Mouse (Mus musculus): ENCODE measurements around the gene Nop58. TPM values are rescaled to one million over a fixed set of nuclear protein-coding genes. Genes with fewer than 3 reads are reported as not detected.
"Not testable (repeated sequence)": the region's sequence is repeated elsewhere in the genome, so short reads cannot be mapped to it uniquely, and the experiment has no call there.

The Nop58 gene
- polyA plus RNA-seq, 1 experiment from 2014 or later = 181 TPM

DNA sequence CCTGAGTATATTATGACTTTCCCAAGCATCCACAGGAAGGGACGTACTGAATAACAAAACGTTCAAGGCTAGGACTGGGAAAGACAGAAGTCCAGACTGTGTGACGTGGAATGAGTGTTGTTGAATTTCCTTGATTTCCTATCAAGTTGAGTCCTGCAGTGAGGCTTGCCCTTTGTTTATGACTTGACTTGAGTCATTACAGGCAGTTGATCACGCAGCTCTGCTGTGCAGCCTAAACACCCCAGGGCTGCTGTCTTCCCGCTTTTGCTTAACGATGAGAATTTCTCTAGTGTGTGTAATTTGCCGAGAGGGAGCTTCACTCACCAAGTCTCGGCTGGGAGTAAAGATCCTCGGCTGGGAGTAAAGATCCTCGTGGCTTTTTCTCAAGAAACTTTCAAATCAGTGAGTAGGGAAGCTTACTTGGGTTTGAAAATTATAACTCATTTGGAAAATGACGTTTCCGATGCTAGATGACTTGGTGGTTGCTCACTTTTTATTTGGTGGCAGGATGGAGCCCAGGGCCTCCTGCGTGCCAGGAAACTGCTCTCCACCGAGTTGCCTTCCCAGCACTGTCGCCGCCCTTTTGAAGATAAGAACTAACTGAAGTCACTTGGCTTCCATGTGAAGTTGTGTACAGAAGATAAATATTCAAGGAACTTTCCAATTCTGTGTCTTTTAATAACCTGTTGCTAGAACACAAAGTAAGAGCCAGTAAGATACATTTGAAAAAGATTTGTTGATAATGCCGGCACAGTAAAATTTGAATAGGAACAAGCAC, 55.0 kb downstream of the Nop58 start:
- Histone ChIP-seq H3K27me3 (replicated peaks; ENCODE audit: control insufficient read depth, insufficient read depth, low read length) (no peaks in the 10 kb centered on the region), H3K27ac (ENCODE audit: low read length) (no peak overlapping the region), H3K4me1 (replicated peaks; ENCODE audit: control insufficient read depth, insufficient read depth, low read length) (no peaks in the 10 kb centered on the region), H3K4me3 (replicated peaks; ENCODE audit: low read length) (no peak overlapping the region), H3K9me3 (ENCODE audit: control insufficient read depth, low read length) (no peaks in the 10 kb centered on the region), H3K36me3 (ENCODE audit: control insufficient read depth, insufficient read depth) (no peaks in the 10 kb centered on the region), H3K9ac (replicated peaks; ENCODE audit: low read depth, low read length) (no peak overlapping the region), H3K4me2 (ENCODE audit: low read length) (no peak overlapping the region)
- 65% methylated on average over 17 of the region's 17 CpGs for WGBS
- ATAC-seq = no peak

DNA sequence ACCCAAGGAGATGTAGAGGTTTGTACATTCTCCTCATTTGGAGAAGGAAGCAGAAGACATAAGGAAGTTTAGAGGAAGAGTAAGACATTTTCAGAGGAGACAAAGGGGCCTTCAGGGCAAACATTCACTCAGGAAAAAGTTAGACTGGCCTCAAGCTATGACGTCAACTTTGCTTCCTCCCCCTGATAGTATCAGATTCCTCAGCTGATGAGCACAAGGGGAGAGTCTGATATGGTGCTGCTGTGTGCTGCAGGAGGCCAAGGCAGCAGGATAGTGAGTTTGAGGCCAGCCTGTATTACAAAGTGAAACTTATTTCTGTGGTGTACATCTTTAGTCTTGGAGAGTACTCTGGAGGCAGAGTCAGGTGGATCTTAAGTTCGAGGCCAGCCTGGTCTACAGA, 64.3 kb downstream of the Nop58 start:
- H3K9me3 ChIP-seq (ENCODE audit: control insufficient read depth, low read length) = no peaks in the 10 kb centered on the region
- no peak overlapping the region for H3K9ac ChIP-seq (replicated peaks; ENCODE audit: low read depth, low read length)
- H3K27me3 ChIP-seq (replicated peaks; ENCODE audit: control insufficient read depth, insufficient read depth, low read length) = no peaks in the 10 kb centered on the region; the same call in 1 of the 2 replicates
- no peak overlapping the region for H3K4me2 ChIP-seq (ENCODE audit: low read length)
- H3K4me1 ChIP-seq (replicated peaks; ENCODE audit: control insufficient read depth, insufficient read depth, low read length) = no peaks in the 10 kb centered on the region
- H3K36me3 ChIP-seq (ENCODE audit: control insufficient read depth, insufficient read depth) = no peaks in the 10 kb centered on the region
- 87% methylated on average over 2 of the region's 2 CpGs for WGBS
- H3K4me3 ChIP-seq (replicated peaks; ENCODE audit: low read length) = no peak overlapping the region
- no peak for ATAC-seq
- no peak overlapping the region for H3K27ac ChIP-seq (ENCODE audit: low read length)

DNA sequence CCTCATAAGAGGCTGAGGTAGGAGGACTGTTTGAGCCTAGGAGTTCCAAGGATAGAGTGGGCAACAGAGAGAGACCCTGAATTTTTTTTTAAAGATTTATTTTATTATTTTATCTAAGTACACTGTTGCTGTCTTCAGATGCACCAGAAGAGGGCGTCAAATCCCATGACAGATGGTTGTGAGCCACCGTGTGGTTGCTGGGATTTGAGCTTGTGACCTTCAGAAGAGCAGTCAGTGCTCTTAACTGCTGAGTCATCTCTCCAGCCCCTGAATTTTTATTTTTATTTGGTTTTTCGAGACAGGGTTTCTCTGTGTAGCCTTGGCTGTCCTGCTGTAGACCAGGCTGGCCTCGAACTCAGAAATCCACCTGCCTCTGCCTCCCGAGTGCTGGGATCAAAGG, 65.0 kb downstream of the Nop58 start:
- not testable (repeated sequence) for H3K4me1 ChIP-seq (replicated peaks; ENCODE audit: control insufficient read depth, insufficient read depth, low read length); H3K36me3 ChIP-seq (ENCODE audit: control insufficient read depth, insufficient read depth); H3K27ac ChIP-seq (ENCODE audit: low read length); ATAC-seq; H3K9ac ChIP-seq (replicated peaks; ENCODE audit: low read depth, low read length); H3K9me3 ChIP-seq (ENCODE audit: control insufficient read depth, low read length); H3K27me3 ChIP-seq (replicated peaks; ENCODE audit: control insufficient read depth, insufficient read depth, low read length); H3K4me2 ChIP-seq (ENCODE audit: low read length); H3K4me3 ChIP-seq (replicated peaks; ENCODE audit: low read length)
- 73% methylated on average over 5 of the region's 5 CpGs for WGBS

DNA sequence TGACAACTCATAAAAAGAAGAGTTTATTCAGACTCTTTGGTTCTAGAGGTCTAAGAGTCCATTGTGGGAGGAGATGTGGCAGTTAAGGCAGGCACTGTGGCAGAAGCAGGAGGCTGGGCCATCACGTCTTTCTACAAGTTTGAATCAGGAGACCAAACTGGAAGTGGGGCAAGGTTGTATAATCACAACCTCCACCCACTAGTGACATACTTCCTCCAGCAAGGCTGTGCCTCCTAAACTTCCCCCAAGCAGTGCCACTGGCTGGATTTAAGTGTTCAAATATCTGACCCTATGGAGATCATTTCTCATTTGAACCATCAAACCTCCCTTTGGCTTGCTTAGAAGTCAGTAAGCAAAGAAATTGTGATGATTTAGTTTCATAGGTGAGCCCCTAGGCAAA, 70.5 kb downstream of the Nop58 start:
- no peaks in the 10 kb centered on the region for H3K9me3 ChIP-seq (ENCODE audit: control insufficient read depth, low read length)
- H3K9ac ChIP-seq (replicated peaks; ENCODE audit: low read depth, low read length) = no peak overlapping the region
- no peak overlapping the region for H3K4me2 ChIP-seq (ENCODE audit: low read length)
- no peaks in the 10 kb centered on the region for H3K27me3 ChIP-seq (replicated peaks; ENCODE audit: control insufficient read depth, insufficient read depth, low read length)
- no peak overlapping the region for H3K4me3 ChIP-seq (replicated peaks; ENCODE audit: low read length)
- no peak overlapping the region for H3K27ac ChIP-seq (ENCODE audit: low read length)
- no peaks in the 10 kb centered on the region for H3K4me1 ChIP-seq (replicated peaks; ENCODE audit: control insufficient read depth, insufficient read depth, low read length)
- 76% methylated on average over 1 of the region's 1 CpGs for WGBS
- no peaks in the 10 kb centered on the region for H3K36me3 ChIP-seq (ENCODE audit: control insufficient read depth, insufficient read depth)
- ATAC-seq = no peak

GRCm38 (mm10) chr1:59758325-59758724, 73.6 kb downstream of the Nop58 start:
- Histone ChIP-seq H3K9ac (replicated peaks; ENCODE audit: low read depth, low read length) (no peak overlapping the region), H3K27ac (ENCODE audit: low read length) (no peak overlapping the region), H3K36me3 (ENCODE audit: control insufficient read depth, insufficient read depth) (no peaks in the 10 kb centered on the region), H3K4me1 (replicated peaks; ENCODE audit: control insufficient read depth, insufficient read depth, low read length) (no peaks in the 10 kb centered on the region; the same call in 1 of the 2 replicates), H3K4me2 (ENCODE audit: low read length) (no peak overlapping the region), H3K4me3 (replicated peaks; ENCODE audit: low read length) (no peak overlapping the region), H3K9me3 (ENCODE audit: control insufficient read depth, low read length) (no peaks in the 10 kb centered on the region), H3K27me3 (replicated peaks; ENCODE audit: control insufficient read depth, insufficient read depth, low read length) (no peaks in the 10 kb centered on the region)
- 94% methylated on average over 1 of the region's 1 CpGs for WGBS
- no peak for ATAC-seq

DNA sequence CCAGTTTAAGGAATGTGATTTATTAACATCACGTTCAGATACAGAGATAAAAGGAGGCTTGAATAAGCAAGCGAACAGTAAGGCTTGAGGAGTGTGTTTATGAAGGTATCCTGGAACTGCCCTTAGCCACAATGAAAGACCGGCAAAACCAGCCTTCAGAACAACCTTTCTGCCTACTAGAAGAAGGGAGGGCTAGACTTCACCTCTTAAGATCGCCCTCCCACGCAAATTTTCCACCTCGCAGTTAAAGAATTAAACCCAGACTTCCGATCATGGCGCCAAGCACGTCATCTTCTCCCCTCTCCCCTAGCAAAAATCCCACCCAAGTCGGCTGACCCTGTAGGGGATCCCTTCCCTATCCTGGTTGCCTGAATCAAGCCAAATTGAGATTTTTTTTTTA, 77.4 kb downstream of the Nop58 start:
- Histone ChIP-seq H3K4me1 (replicated peaks; ENCODE audit: control insufficient read depth, insufficient read depth, low read length) (peaks cover 10% of the 10 kb centered on the region), H3K4me2 (ENCODE audit: low read length) (peak overlapping the region; percentile 86), H3K27ac (ENCODE audit: low read length) (peak overlapping the region; percentile 98), H3K27me3 (replicated peaks; ENCODE audit: control insufficient read depth, insufficient read depth, low read length) (no peaks in the 10 kb centered on the region), H3K9me3 (ENCODE audit: control insufficient read depth, low read length) (no peaks in the 10 kb centered on the region), H3K36me3 (ENCODE audit: control insufficient read depth, insufficient read depth) (no peaks in the 10 kb centered on the region), H3K4me3 (replicated peaks; ENCODE audit: low read length) (peak overlapping the region; percentile 96), H3K9ac (replicated peaks; ENCODE audit: low read depth, low read length) (peak overlapping the region; percentile 93)
- ATAC-seq = no peak
- 3% methylated on average over 10 of the region's 10 CpGs for WGBS

DNA sequence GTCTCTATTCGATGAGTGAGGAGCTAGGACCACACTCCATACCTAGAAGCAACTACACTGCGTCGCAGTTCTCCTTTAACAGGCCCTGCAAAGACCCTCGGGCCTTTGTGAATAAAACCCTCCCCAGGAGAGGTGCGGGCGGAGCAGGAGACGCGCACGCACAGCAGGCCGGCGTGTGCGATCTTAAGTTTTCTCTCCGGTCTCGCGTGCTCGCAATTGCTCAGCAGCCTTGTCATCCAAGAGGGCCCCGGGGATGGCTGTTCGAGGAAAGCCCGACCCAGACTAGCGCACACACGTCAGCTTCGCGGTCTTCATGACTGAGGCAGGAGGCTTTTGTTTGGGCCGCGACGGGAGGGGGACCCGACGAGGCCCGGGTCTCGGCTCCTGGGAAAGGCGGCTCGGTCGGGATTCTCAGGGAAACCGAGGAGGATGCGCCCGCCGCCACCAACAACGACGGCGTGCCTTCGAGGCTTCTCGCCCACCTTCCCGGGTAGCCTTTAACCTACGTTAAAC, 77.9 kb downstream of the Nop58 start:
- no peaks in the 10 kb centered on the region for H3K9me3 ChIP-seq (ENCODE audit: control insufficient read depth, low read length)
- H3K4me1 ChIP-seq (replicated peaks; ENCODE audit: control insufficient read depth, insufficient read depth, low read length) = peaks cover 10% of the 10 kb centered on the region
- no peaks in the 10 kb centered on the region for H3K36me3 ChIP-seq (ENCODE audit: control insufficient read depth, insufficient read depth)
- peak overlapping the region; percentile 98 for H3K27ac ChIP-seq (ENCODE audit: low read length)
- peak overlapping the region; percentile 93 for H3K9ac ChIP-seq (replicated peaks; ENCODE audit: low read depth, low read length)
- peak overlapping the region; percentile 96 for H3K4me3 ChIP-seq (replicated peaks; ENCODE audit: low read length)
- peak; percentile 60 for ATAC-seq
- WGBS = 0% methylated on average over 44 of the region's 44 CpGs
- no peaks in the 10 kb centered on the region for H3K27me3 ChIP-seq (replicated peaks; ENCODE audit: control insufficient read depth, insufficient read depth, low read length)
- H3K4me2 ChIP-seq (ENCODE audit: low read length) = peak overlapping the region; percentile 86

DNA sequence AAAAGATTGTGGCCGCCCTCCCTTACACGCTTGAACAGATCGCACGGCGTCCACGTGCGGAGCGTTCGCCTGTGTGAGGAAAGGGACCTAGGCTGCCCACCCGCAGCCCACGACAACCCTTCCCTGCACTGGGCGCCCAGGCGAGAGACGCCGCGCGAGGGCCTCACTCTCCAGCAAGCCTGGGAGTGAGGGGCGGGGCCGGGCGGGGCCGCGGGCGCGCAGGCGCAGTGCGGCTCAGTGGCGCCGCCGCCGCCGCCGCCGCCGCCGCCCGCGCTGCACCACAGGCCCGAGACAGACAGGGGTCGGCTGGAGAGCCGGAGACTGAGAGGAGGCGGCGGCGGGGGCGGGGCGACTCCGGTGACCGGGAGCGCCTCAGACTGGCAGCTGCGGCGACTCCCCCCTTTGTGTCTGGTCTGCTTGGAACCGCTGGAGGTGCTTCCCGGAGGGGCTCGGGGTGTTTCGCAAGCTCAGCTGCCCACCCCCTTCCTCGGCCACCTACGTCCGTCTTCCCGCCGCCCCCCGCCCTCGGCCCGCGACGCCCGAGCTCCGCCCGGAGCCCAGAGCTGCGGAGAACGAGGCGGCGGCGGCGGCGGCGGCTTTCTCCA, 78.5 kb downstream of the Nop58 start, which contains the start of gene Bmpr2:
Gene Bmpr2 (plus strand): TSS at position 237 of the 605 bp plus-strand sequence.
- peak within 1 kb of the TSS; percentile 96 for H3K4me3 ChIP-seq (replicated peaks; ENCODE audit: low read length)
- under 1% methylated on average over 57 of the region's 75 CpGs for WGBS

GRCm38 (mm10) chr1:59763781-59764251, 79.0 kb downstream of the Nop58 start:
- H3K36me3 ChIP-seq (ENCODE audit: control insufficient read depth, insufficient read depth) = no peaks in the 10 kb centered on the region
- H3K27me3 ChIP-seq (replicated peaks; ENCODE audit: control insufficient read depth, insufficient read depth, low read length) = no peaks in the 10 kb centered on the region
- ATAC-seq = peak; percentile 54
- peak overlapping the region; percentile 96 for H3K4me3 ChIP-seq (replicated peaks; ENCODE audit: low read length)
- under 1% methylated on average over 50 of the region's 55 CpGs for WGBS
- H3K4me2 ChIP-seq (ENCODE audit: low read length) = peak overlapping the region; percentile 55
- peak overlapping the region; percentile 93 for H3K9ac ChIP-seq (replicated peaks; ENCODE audit: low read depth, low read length)
- H3K4me1 ChIP-seq (replicated peaks; ENCODE audit: control insufficient read depth, insufficient read depth, low read length) = peaks cover 15% of the 10 kb centered on the region
- H3K27ac ChIP-seq (ENCODE audit: low read length) = peak overlapping the region; percentile 98
- no peaks in the 10 kb centered on the region for H3K9me3 ChIP-seq (ENCODE audit: control insufficient read depth, low read length)

More for the DNA sequence above, 78.5 kb downstream of the Nop58 start, which contains the start of gene Bmpr2:
- Histone ChIP-seq H3K27ac (ENCODE audit: low read length) (peak within 1 kb of the TSS; percentile 98), H3K9ac (replicated peaks; ENCODE audit: low read depth, low read length) (peak within 1 kb of the TSS; percentile 93), H3K9me3 (ENCODE audit: control insufficient read depth, low read length) (no peaks in the 10 kb centered on the region), H3K36me3 (ENCODE audit: control insufficient read depth, insufficient read depth) (no peaks in the 10 kb centered on the region), H3K27me3 (replicated peaks; ENCODE audit: control insufficient read depth, insufficient read depth, low read length) (no peaks in the 10 kb centered on the region), H3K4me2 (ENCODE audit: low read length) (peak within 1 kb of the TSS; percentile 86), H3K4me1 (replicated peaks; ENCODE audit: control insufficient read depth, insufficient read depth, low read length) (peaks cover 14% of the 10 kb centered on the region)
- peak; percentile 94 for ATAC-seq

Measured in forebrain, embryonic 16.5 days (tissue).